Mouse (Mus musculus) cerebellum, postnatal 4 days (tissue): Measurements from ENCODE around the gene Tpm1.

Experiments used
- DNase-seq, 2 experiments: peaks; one replicate each; pipeline ENCODE4 v3.0.0; 2022; ENCODE audit warnings: low spot score in 2 of 2, mixed read lengths in 1 of 2

Gene Tpm1

DNA sequence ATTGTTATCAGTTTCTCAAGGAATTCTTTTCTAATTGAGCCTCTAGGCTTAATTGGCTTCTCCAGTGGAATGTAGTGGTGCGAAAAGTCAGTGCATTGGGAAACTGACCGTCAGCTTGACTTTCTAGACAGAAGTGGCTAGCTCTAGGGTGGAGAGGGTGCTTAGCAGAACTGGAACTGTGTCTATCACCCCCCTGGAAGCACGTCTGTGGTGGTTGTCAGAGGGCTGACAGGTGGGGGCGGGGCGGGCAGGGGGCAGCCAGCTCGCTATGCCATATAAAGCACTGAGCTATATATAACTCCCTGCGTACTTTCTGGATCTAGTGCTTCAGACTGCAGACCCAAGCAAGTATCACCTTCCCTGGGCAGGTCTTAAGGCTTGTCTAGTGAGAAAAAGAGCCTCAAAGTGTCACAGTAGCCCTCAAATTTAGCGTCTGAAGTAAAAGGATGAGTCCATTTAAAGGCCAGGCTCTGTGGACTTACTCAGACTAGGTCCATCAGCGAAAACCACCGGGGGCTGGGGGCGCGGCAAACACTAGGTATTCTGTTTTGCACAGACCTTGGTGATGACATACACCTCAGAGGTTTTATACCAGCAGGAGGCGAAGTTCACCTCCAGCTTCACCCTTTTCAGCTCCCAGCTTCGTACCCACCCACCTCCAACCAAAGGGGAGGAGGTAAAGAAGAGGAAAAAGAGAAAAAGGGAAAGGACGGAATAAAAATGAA lies 2.2 kb downstream of the Tpm1 start:
- DNase-seq, result no peak

DNA sequence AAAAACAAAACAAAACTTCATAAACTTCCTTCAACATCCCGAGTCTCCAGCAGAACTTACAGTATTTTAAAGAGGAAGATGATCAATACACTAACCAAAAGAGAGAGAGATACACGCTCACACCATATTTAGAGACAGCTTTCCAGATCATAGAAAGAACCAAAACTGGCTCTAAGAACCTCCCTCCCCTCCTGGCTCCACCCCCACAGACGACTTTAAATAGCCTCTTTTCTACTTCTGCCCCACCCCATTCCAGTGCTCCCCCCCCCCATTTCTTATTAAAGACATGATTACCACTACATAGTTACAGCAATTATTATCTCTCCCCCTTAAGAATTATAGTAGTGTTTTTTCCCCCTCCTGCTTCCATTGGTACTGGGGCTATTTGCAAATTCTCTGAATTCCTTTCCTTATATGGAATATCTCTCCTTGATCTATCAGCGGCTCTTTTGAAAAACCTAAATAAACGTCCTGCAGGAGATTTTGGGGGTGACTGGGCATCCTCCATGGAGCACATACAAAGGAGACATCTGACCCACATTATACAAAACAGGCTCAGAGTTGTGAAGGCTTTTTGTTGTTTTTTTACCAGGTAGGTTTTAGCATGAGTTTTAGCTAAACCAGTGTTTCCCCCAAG lies 3.1 kb downstream of the Tpm1 start:
- DNase-seq, result no peak

DNA sequence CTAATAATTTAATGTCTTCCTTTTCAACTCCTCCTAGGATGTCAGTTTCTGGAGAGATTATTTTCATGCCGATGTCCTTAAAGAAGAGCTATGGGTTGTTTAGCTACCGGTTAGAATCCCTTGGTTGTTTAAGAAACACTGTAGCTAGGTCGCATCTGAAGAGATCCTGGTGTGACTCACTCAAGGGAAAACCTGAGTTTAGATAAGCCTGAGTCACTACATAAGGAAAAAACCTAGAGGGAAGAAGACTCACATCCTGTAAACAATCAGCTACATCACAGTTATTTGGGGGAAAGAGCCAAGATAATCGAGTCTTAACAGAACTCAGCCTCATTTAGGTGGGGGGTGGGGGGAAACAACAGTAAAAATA lies 3.9 kb downstream of the Tpm1 start:
- no peak for DNase-seq

DNA sequence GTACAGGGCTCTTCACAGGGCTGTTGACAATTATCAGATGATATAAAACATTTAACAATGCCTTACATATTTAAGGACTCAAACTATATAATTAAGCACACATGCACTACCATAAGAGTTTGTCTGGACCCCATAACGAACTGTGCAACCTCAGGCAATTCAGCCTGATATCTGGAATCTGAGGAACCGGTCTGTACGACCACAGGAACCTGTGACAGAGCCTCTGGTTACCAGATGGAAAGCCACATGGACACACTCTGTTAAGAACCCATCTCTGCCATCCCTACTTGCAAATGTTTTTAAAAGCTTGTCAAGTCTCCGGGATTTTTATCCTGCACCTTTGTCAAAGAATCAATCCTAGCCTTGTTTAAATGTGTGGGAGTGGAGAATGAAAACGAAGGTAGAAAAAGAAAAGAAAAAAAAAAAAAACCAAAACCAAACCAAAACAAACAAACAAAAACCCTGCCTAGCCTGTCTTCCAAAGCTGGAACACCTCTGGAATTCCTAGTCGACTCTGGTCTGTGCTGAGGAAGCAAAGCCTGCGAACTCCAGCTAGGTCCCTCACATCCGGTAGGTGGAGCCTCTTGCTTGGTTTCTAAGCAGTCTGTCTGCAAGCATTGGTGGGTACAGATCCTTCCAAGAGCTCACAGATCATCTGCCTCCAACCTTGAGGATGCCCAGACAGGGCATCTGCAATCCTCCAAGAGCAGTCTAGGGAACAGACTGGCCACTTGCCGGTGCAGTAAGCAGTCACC lies 4.5 kb downstream of the Tpm1 start:
- DNase-seq, result peak in 1 of 2 experiments; percentile 72

DNA sequence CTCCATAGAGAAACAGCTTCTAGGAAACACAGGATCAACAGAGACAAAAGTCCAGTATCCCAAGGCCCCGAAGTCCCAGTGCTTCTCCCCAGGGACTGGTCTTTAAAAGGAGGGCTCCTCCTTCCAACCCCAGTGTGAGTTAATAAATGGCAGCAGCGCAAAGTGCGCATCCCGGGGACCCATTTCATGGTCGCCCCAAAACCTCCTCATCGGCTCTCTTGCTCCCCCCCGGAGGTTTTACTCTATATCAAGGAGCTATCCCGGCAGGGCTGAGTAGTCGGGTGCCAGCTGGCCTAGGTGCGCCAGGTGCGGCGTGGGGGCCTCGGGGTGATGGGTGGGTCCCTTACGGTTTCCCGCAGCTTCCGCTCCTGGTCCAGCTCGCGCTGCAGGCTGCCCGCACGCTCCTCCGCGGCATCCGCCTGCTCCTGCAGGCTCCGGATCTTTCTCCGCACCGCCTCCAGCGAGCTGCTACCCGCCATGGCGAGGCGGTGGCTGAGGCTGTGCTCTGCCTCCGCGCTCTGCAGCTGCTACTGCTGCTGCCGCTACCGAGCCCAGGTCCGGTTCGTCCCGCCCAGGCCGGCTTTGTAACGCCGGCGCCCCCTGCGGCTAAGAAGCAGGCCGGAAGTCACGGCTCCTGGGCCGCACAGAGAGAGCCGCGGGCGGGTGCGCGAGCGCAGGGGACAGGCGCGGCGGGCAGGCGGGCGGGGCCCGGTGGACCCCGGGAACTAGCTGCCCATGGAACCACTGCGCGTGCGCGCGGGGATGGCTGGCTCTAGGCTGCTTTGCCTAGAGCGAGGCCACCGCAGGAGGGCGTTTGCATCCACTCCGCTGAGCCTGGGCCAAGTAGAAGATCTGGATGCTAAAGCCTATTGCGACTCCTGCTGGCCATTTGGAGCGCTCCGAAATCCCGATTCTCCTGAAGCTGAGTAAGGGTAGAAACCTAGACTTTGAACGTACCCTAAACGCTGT lies 5.7 kb downstream of the Tpm1 start:
- DNase-seq, result peak; percentile 98 to 99

DNA sequence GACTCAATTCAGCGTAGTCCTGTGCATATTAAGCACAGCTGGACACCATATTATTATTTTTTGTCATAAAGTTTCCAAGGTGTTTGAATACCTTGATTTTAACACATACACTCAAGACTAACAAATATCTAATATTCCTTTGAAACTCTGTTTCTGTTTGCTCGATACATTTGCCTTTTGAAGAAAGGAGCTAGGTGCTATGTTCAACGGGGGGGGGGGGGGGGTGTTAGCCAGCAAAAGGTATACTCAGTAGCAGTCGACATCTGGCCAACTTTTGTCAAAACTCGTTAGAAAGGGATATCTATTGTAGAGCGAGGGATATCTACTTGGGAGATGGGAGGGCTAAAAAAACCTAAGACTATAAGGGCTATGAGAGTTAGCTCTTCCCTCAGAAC lies 6.4 kb downstream of the Tpm1 start:
- no peak for DNase-seq

DNA sequence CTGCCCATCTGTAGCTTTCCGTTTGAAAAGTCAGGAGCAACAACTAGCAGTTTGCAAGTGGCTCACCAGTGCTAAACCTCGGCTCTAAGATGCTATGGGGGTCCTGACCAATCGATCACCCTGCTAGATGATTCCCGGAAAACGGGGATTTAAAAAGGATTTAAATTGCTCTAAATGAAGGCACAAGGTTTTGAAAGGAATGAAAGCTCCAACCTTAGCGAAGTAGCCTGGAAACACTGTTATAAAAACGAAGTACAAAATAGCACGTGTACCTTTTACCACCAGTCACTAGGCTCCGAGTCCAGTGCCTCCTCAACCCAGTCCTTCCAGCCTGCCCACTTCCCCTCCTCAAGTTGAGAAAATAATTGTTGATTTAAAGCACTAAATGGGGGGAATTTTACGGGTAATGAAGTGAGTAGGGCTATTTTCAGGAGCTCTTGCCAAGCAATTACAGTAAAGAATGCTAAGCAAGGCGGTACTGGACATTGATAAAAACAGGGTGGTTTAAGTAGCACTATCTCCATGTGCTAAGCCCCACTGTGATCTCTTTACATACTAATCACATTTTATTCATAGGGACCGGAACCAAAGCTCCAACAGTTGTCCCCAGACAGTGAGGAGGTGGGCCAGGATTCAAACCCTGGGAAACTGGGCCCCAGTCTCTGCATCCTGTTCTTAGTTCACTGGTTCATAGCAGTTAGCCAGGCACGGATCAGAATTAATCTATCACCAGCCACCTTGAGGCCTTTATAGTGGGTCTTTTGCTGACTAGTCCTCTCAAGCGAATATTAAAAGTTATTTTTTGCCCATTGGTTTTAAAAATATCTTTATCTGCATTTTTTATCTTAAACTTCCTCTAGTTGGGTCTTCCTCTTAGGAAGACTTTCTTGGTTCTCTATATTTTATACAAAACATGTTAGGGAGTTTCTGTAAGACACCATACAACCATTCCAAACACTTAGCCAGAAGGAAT lies 7.1 kb downstream of the Tpm1 start:
- no peak for DNase-seq

DNA sequence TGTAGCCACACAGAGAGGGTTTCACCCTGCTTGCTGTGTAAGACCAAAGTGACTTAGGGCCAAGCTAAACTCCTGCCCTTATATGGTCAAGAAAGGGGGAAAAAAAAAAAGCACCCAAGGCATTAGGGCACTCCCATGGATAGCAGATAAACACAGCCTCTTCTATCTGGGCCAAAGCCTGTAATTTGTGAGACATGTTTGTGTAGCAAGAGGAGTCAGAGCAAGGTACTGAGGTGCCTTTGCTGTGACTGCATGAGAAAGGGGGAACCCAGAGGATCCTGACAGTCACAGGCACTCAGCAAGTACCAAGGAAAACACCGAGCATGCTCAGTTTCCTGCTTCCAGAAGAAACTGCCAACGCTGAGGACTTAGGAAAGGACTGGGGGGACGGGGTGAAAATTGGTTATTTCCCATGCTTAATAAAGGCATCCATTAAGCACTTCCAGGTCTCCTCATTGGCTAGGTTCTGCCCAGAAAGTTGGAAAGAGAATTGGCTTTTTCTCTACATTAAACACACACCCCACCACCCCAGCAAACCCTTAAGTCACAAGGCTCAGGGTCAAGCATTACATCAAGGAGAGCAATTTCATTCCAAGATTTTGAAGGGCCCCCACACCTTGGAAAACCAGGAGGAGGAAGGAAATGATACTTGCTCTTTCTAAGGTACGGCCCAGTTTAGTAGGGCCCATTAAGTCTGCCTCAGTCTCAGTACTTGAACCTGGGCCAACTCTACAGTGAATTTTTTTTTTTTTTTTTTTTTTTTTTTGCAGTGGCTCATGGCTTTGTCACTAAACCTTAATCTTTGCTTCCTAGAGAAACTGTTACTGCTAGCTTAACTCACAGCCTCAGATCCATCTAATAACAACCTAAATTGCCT lies 8.0 kb downstream of the Tpm1 start:
- no peak for DNase-seq

DNA sequence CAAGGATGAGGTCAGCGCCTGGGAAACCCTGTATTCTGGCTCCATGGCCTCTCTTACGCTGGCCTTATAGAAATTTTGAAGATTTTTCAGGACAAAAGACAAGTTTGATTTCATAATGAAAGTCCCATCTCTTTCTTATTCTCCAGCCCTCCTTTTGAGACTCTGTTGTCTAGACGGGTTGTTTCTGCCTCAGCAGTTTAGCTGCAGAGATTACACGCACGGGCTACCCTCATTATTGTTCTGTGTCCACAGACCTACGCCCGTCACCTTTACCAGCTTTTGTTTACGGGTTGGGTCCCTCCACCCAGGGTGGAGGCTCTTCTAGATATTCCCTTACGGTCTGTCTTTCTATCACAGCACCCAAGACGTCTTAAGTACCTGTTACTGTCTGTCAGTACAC lies 9.3 kb downstream of the Tpm1 start:
- no peak for DNase-seq

DNA sequence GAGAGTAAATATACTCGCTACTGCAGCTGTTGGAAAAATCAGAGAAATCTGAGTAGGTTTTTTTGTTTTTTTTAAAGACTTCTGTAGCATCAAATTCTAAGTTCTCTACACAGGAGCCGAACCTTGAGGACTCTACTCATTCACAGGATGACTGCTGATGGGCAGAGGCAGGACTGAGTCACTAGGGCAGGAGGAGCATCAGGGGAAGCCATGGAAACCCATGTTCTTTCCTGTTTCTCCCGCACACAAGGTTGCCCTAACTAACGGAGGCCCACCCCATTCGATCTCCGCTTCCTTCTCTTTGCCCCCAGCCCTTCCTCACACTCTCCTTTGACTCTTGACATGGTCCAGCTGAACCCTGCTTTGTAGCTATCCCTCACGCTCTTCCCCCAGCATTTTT lies 10.5 kb downstream of the Tpm1 start:
- no peak for DNase-seq

DNA sequence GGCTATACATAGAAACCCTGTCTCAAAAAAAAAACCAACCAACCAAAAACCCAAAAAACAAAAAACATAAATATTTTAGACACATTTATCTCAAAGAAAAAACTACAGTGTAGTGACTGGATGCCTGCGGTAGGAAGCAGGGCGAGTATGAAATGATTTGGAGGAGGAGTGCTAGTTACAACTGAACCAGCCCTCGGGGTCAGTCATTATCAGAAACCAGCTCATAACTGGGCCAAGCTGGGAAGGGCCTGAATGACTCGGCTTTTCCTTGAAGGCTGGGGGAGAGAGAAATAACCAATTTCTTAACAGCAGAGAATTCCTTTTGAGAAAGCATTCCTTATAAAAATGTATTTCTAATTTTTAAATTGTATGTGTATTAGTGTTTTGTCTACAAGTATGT lies 11.5 kb downstream of the Tpm1 start:
- no peak for DNase-seq

DNA sequence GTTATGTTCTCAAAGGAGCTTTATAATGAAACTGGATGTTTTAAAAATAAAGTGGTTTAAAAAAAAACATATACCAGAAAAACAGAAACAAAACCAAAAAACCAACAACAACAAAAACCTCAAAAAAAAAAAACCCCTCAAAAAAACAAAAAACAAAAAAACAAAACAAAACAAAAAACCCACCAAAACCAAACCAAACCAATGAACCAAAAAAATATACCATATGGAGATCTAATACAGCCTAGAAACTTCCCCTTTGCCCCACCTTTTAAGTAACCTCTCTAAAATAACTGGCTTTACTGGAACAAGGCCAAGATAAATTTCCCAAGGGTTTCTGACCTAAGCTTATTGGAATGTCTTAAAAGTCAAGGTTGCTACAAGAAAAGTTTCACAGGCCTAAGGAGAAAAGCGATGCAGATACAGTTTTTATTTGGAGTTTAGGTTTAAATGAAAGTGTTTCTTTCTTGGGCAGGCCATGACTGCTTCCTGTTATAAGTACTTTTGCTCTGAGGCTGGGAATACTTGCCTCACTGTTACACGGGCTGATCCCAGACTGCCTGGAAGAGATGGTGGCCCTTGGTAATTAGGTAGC lies 12.6 kb downstream of the Tpm1 start:
- DNase-seq, result no peak

DNA sequence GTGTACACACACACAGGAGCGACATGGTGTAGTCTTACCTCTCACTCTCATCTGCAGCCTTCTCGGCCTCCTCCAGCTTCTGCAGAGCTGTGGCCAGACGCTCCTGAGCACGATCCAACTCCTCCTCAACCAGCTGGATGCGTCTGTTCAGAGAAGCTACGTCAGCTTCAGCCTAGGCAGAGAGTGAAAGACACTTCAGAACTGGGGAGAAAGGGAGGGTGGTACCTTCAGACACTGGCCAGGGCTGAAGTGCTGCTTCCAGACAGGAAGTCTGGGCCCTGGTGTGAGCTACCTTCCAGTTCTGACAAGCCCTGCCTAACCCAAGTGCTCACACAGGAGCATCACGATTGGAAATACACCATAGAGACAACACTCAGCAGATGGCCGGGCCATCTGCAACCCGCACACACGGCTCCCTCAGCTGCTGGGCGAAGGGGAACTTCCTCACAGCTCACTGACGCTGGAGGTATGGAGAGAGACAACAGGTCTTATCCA lies 13.2 kb downstream of the Tpm1 start:
- peak in 1 of 2 experiments; percentile 41 for DNase-seq

DNA sequence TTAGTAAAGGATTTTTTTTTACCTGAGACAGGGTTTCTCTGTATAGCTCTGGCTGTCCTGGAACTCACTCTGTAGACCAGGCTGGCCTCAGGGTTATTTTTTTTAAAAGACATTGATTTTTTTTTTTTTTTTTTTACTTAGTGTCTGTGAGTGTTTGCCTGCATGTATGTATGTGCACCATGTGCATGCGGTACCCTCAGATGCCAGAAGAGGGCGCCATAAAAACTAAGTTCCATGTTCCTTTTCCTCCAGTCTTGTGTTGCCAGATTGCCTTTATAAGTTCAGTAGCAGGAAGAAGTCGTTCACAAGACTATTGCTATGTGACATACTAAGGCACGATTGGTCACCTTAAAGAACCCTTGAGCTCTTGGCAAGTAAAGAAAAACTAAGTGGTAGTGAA lies 14.5 kb downstream of the Tpm1 start:
- DNase-seq, result no peak

DNA sequence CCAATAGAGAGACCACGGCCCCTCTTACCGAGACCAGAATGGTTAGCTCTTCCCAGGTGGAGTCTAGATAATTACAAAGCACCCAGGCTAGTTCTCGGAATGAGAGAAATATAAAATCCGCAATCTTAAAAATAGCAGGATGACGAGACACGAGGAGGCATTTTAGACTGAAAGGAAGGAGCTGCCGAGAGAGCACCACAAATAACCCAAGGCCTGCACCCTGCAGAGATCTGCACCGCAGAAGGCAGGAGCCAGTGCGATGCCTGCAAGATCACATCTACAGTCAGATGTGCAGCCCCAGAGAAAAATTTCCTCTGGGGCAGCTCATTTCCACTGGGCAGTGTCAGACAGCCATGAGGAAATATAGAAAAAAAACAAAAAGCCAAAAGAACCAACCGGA lies 16.2 kb downstream of the Tpm1 start:
- no peak for DNase-seq

DNA sequence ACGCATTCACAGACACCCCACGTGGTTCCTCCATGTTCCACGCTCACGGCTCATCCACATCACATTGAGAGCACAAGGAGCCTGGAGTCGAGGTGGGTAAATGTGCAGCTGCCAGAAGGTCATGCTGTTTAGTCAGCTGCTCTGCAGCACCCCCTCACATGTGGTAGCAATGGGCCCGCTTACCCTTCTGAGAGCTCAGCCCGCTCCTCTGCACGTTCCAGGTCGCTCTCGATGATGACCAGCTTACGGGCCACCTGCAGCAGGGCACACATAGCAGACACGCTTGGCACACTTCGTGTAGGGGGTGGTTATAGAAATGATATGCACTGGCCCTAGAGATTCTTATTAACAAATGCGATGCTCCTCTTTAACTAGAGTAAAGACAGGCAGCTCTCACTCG lies 16.6 kb downstream of the Tpm1 start:
- no peak for DNase-seq

DNA sequence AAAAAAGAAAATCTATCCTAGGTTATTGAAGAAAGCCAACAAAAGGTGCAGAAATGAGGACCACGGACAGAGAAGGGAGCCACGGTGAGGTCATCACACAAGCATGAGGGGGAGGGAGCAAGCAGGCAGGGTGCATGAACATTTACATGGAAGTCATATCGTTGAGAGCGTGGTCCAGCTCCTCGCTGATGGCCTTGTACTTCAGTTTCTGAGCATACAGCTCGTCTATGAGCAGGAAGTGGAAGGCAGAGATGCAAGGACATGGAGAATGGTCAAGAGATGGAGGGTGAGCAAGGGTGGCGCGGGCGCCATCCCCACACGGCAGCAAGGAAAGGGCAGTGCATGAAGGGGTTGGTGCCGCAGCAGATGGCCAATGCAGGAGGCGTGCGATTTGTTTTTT lies 19.7 kb downstream of the Tpm1 start:
- DNase-seq, result no peak

DNA sequence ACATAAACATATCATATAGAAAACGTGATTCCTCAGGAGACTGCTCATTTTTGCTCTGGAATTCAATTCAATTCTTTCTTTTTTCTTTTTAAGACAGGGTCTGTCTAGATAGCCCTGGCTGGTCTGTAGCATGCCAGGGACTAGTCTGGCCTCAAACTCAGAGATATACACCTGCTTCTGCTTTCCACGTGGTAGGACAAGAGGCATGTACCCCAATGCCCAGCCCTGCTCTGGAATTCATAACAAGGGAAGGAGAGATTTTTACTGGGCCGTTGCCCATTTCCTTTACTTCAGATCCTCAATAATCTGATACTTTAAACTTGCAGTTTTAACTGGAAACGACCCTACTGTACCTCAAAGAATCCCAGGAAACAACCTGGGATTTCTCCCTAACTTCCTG lies 20.3 kb downstream of the Tpm1 start:
- no peak for DNase-seq

DNA sequence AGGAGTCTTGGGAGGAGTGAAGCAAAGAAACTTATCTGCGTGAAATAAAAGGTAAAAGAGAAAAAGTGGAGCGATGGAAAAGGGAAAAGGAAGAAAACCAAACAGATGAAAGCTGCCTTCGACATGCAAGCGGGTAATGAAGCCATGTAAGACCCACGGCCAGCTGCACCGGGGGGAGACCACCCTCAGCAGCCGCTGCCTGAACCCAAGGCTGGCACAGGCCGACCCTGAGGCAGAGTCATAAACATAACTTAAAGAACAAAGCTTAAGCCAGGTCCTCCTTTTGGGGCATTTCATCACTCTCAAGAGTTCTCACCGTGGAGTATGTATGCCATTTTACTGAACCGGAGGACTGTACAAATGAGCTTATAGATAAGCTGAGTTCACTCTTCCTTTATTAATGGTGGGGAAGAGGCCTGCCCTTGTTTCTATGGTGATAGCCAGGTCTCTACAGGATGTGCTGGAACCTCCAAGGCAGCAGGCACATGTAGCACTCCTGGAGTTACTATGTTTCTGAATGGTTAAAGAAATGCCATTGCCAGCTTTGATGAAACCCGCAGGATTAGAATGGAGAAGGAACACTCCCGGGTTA lies 21.0 kb downstream of the Tpm1 start:
- no peak for DNase-seq
